Mouse (Mus musculus): ENCODE measurements around the gene Cmya5.
"Not testable (repeated sequence)": the region's sequence is repeated elsewhere in the genome, so short reads cannot be mapped to it uniquely, and the experiment has no call there.

Gene Cmya5

GRCm38 (mm10) chr13:93144336-93145167 lies at the start of gene Cmya5:
TSS of gene Cmya5 (minus strand) at chr13:93144724.
- peak; percentile 75 for ATAC-seq (ENCODE audit: insufficient number of reproducible peaks, low FRiP score, low TSS enrichment)

- ATAC-seq (ENCODE audit: insufficient number of reproducible peaks, low FRiP score, low TSS enrichment), result no peak
Measured at GRCm38 (mm10) chr13:93192646-93193026, 48.1 kb upstream of the Cmya5 start.

GRCm38 (mm10) chr13:93191831-93192645 lies 47.5 kb upstream of the Cmya5 start, which contains the start of gene Tent2:
TSS of gene Tent2 (minus strand) at chr13:93192385.
- peak; percentile 100 for ATAC-seq (ENCODE audit: insufficient number of reproducible peaks, low FRiP score, low TSS enrichment)

GRCm38 (mm10) chr13:93189416-93189815 lies 44.9 kb upstream of the Cmya5 start:
- no peak for ATAC-seq (ENCODE audit: insufficient number of reproducible peaks, low FRiP score, low TSS enrichment)

- ATAC-seq (ENCODE audit: insufficient number of reproducible peaks, low FRiP score, low TSS enrichment), result no peak
Measured at GRCm38 (mm10) chr13:93188738-93189137, 44.2 kb upstream of the Cmya5 start.

GRCm38 (mm10) chr13:93187792-93188191 lies 43.3 kb upstream of the Cmya5 start:
- not testable (repeated sequence) for ATAC-seq (ENCODE audit: insufficient number of reproducible peaks, low FRiP score, low TSS enrichment)

GRCm38 (mm10) chr13:93180351-93180750 lies 35.8 kb upstream of the Cmya5 start:
- ATAC-seq (ENCODE audit: insufficient number of reproducible peaks, low FRiP score, low TSS enrichment), result no peak

GRCm38 (mm10) chr13:93179522-93179921 lies 35.0 kb upstream of the Cmya5 start:
- ATAC-seq (ENCODE audit: insufficient number of reproducible peaks, low FRiP score, low TSS enrichment), result no peak

GRCm38 (mm10) chr13:93177571-93177970 lies 33.0 kb upstream of the Cmya5 start:
- no peak for ATAC-seq (ENCODE audit: insufficient number of reproducible peaks, low FRiP score, low TSS enrichment)

- ATAC-seq (ENCODE audit: insufficient number of reproducible peaks, low FRiP score, low TSS enrichment), result no peak
Measured at GRCm38 (mm10) chr13:93163303-93163702, 18.8 kb upstream of the Cmya5 start.

GRCm38 (mm10) chr13:93162456-93162855 lies 17.9 kb upstream of the Cmya5 start:
- no peak for ATAC-seq (ENCODE audit: insufficient number of reproducible peaks, low FRiP score, low TSS enrichment)

- ATAC-seq (ENCODE audit: insufficient number of reproducible peaks, low FRiP score, low TSS enrichment), result no peak
Measured at GRCm38 (mm10) chr13:93158261-93158660, 13.7 kb upstream of the Cmya5 start.

GRCm38 (mm10) chr13:93153280-93153679 lies 8.8 kb upstream of the Cmya5 start:
- no peak for ATAC-seq (ENCODE audit: insufficient number of reproducible peaks, low FRiP score, low TSS enrichment)

GRCm38 (mm10) chr13:93143819-93144283 lies 673 bp downstream of the Cmya5 start:
- 0 out of 2 replicates have a peak, but pooled peaks have one; percentile 10 for ATAC-seq (ENCODE audit: insufficient number of reproducible peaks, low FRiP score, low TSS enrichment)

GRCm38 (mm10) chr13:93141184-93141583 lies 3.3 kb downstream of the Cmya5 start:
- no peak for ATAC-seq (ENCODE audit: insufficient number of reproducible peaks, low FRiP score, low TSS enrichment)

GRCm38 (mm10) chr13:93138059-93138458 lies 6.5 kb downstream of the Cmya5 start:
- no peak for ATAC-seq (ENCODE audit: insufficient number of reproducible peaks, low FRiP score, low TSS enrichment)

- peak; percentile 56; the same call in 1 of the 2 replicates for ATAC-seq (ENCODE audit: insufficient number of reproducible peaks, low FRiP score, low TSS enrichment)
Measured at GRCm38 (mm10) chr13:93137098-93137497, 7.4 kb downstream of the Cmya5 start.

GRCm38 (mm10) chr13:93136251-93136650 lies 8.3 kb downstream of the Cmya5 start:
- no peak for ATAC-seq (ENCODE audit: insufficient number of reproducible peaks, low FRiP score, low TSS enrichment)

GRCm38 (mm10) chr13:93135501-93135900 lies 9.0 kb downstream of the Cmya5 start:
- no peak for ATAC-seq (ENCODE audit: insufficient number of reproducible peaks, low FRiP score, low TSS enrichment)

- ATAC-seq (ENCODE audit: insufficient number of reproducible peaks, low FRiP score, low TSS enrichment), result no peak
Measured at GRCm38 (mm10) chr13:93130674-93131073, 13.8 kb downstream of the Cmya5 start.

GRCm38 (mm10) chr13:93128961-93129360 lies 15.6 kb downstream of the Cmya5 start:
- ATAC-seq (ENCODE audit: insufficient number of reproducible peaks, low FRiP score, low TSS enrichment), result no peak
